ENCODE assay signal across 9 mouse cellular contexts in genomic region chr5:32335172-32335571, GRCm38 (mm10).
DNase-seq lines count a peak whose midpoint lies in the region; ATAC-seq and TF ChIP-seq lines count a peak whose summit lies in the region.
"Had no signal": no experiment of that assay in that cellular context is flagged by ENCODE, and none has a peak within 500 bp of the region (broad histone marks: within the 10 kb centered on the region; RNA-seq: fewer than 3 reads in every experiment).

No protein-coding gene starts in this region.

- WGBS in kidney, embryonic 16.5 days = 36% methylated on average over 6 of the region's 6 CpGs
- 15% methylated on average over 6 of the region's 6 CpGs for WGBS in heart, embryonic 12.5 days
- 40% methylated on average over 6 of the region's 6 CpGs for WGBS in small intestine, adult 2 months

- H3K36me3 ChIP-seq in kidney, embryonic 16.5 days (ENCODE audit: insufficient read depth, low read length) = no peaks in the 10 kb centered on the region
- H3K36me3 ChIP-seq in heart, embryonic 12.5 days = no peaks in the 10 kb centered on the region
- H3K36me3 ChIP-seq in small intestine, adult 2 months (ENCODE audit: control insufficient read depth, insufficient read depth, low read length) = no peaks in the 10 kb centered on the region

- no peak overlapping the region for H3K4me3 ChIP-seq in kidney, embryonic 16.5 days (ENCODE audit: low read length)
- no peak overlapping the region for H3K4me3 ChIP-seq in heart, embryonic 12.5 days
- H3K4me3 ChIP-seq in small intestine, adult 2 months (ENCODE audit: low read depth, low read length) = no peak overlapping the region

- H3K4me1 ChIP-seq in kidney, embryonic 16.5 days (ENCODE audit: insufficient read depth, low read length) = peaks cover 6% of the 10 kb centered on the region; the same call in 1 of the 2 replicates
- H3K4me1 ChIP-seq in heart, embryonic 12.5 days (replicated peaks) = peaks cover 53% of the 10 kb centered on the region
- H3K4me1 ChIP-seq in small intestine, adult 2 months (ENCODE audit: control insufficient read depth, insufficient read depth, insufficient read length, low read length) = peaks cover 9% of the 10 kb centered on the region; the same call in 1 of the 2 replicates

- no peak overlapping the region for H3K27ac ChIP-seq in kidney, embryonic 16.5 days (ENCODE audit: low read length)
- H3K27ac ChIP-seq in heart, embryonic 12.5 days (ENCODE audit: poor library complexity, severe bottlenecking) = peak overlapping the region; percentile 86
- H3K27ac ChIP-seq in small intestine, adult 2 months (ENCODE audit: insufficient read depth, low read depth, low read length) = peak overlapping the region; percentile 64; the same call in 1 of the 2 replicates
- H3K27ac ChIP-seq: liver, embryonic 14.5 days had no signal

- ATAC-seq in kidney, embryonic 16.5 days (ENCODE audit: low FRiP score, low TSS enrichment) = no peak
- peak; percentile 71 for ATAC-seq in heart, embryonic 12.5 days (ENCODE audit: insufficient number of reproducible peaks, low FRiP score)

- no peak overlapping the region for H3K4me2 ChIP-seq in kidney, embryonic 16.5 days (replicated peaks; ENCODE audit: low read depth, low read length)
- peak overlapping the region; percentile 29 for H3K4me2 ChIP-seq in heart, embryonic 12.5 days

- no peak overlapping the region for H3K9ac ChIP-seq in kidney, embryonic 16.5 days (replicated peaks; ENCODE audit: low read length)
- H3K9ac ChIP-seq in heart, embryonic 12.5 days = no peak overlapping the region
- H3K9ac ChIP-seq: liver, embryonic 14.5 days had no signal

- peak; percentile 53 for DNase-seq in kidney, adult 11 months
- peak; percentile 50 for DNase-seq in embryo, embryonic 10.5 days (ENCODE audit: low spot score)
- DNase-seq in kidney, postnatal 14 days = peak; percentile 72
- peak; percentile 53 for DNase-seq in lung, postnatal 36 days
- no peak for DNase-seq in thymus, postnatal 4 days

- H3K27me3 ChIP-seq in kidney, embryonic 16.5 days (ENCODE audit: insufficient read depth, low read length) = no peaks in the 10 kb centered on the region
- H3K27me3 ChIP-seq in heart, embryonic 12.5 days (replicated peaks) = no peaks in the 10 kb centered on the region
- H3K27me3 ChIP-seq in small intestine, adult 2 months (ENCODE audit: control insufficient read depth, insufficient read depth, low read length) = no peaks in the 10 kb centered on the region

- H3K9me3 ChIP-seq in kidney, embryonic 16.5 days (ENCODE audit: low read length) = no peaks in the 10 kb centered on the region
- H3K9me3 ChIP-seq in heart, embryonic 12.5 days (replicated peaks) = no peaks in the 10 kb centered on the region

- TF ChIP-seq POLR2A in small intestine, adult 2 months (IDR thresholded peaks at IDR 0.05; ENCODE audit: low read depth, low read length) = no peak

- TF ChIP-seq CTCF in small intestine, adult 2 months (IDR thresholded peaks at IDR 0.05; ENCODE audit: extremely low read depth, insufficient read length, insufficient replicate concordance, low read depth, low read length) = no peak
